Mouse (Mus musculus) liver, embryonic 14.5 days (tissue): ENCODE data around the gene Prss21.

Experiments
- CTCF ChIP-seq: IDR thresholded peaks from 2 replicates; pipeline ENCODE4 v1.5.1; 2016; ENCODE audit warnings: antibody characterized with exemption, low read depth, control low read depth
- EP300 ChIP-seq: IDR thresholded peaks from 2 replicates; pipeline ENCODE4 v1.6.1; 2016; ENCODE audit warnings: antibody characterized with exemption, low read depth

GRCm38 (mm10) chr17:23850028-23850427, 17.8 kb upstream of the Prss21 start:
- 0 out of 2 replicates have a peak, but pooled peaks have one; percentile 14 for TF ChIP-seq CTCF
- TF ChIP-seq EP300 = no peak
